Mouse (Mus musculus) cortical plate, adult 2 months (tissue): ENCODE measurements around the gene Cks2.

ENCODE experiments used
- CTCF ChIP-seq: fragments of 200-500 bp; IDR thresholded peaks from 2 replicates; pipeline ENCODE4 v1.5.1; 2011; ENCODE audit warnings: mild to moderate bottlenecking, control low read depth, low read length; ENCODE audit not compliant: insufficient read depth; ENCODE audit errors: extremely low read depth
- POLR2A ChIP-seq: fragments of 200-500 bp; IDR thresholded peaks from 2 replicates; pipeline ENCODE4 v1.6.1; 2011; ENCODE audit warnings: mild to moderate bottlenecking, low read length, control low read depth; ENCODE audit not compliant: insufficient read depth; ENCODE audit errors: extremely low read depth

- TF ChIP-seq POLR2A (no peak), CTCF (no peak)
Observed at GRCm38 (mm10) chr13:51688688-51689087, 43.7 kb downstream of the Cks2 start.
